Mouse (Mus musculus) T-helper 1 cell (primary cell): ENCODE results near the gene Creb5.

Experiments
- in situ Hi-C: fragments of 300-600 bp; cut with MboI, MseI; formaldehyde crosslinking; loops from one replicate; pipeline ENCODE4 v1.15.1; 2025; ENCODE audit warnings: high pct_unique_total_duplicates

Gene Creb5

DNA sequence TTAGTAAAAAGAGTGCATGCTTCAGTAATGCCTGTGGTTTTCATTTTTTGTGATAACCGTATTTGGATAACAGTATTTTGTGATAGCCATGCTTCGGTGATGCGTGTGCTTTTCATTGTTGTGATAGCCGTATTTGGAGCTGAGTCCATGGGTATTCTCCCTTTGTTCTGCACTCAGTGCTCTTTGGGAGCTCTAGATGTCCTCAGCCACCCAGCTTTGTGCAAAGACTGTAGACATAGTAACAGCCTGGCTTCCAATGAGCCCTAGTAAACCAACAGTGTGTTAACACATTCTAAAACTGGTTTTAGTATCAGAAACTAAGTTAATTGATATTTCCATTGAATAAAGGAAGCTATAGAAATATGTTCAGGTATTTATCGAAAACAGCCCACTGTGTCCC is 254.7 kb downstream of the Creb5 start:
- in situ Hi-C loops: no loop called here

DNA sequence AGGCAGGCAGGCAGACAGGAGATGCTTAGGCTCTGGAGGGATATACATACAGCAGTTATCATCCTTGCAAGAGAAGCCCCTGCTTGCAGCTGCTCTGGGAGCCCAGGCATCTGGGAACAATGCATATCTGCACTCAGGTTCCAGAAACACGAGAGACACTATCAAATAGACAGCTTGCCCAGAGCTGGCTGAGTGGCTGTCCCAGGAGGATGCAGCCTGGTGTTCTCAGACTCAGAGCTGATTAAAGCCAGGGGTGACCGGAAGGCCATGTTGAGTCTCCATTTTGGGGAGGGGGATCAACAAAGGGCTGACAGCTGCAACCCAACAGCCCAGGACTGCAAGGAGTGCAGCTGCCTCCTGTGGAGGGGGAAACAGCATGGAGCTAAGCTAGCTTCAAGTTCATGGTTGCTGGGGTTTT is 258.4 kb downstream of the Creb5 start:
- in situ Hi-C loops: no loop called here

DNA sequence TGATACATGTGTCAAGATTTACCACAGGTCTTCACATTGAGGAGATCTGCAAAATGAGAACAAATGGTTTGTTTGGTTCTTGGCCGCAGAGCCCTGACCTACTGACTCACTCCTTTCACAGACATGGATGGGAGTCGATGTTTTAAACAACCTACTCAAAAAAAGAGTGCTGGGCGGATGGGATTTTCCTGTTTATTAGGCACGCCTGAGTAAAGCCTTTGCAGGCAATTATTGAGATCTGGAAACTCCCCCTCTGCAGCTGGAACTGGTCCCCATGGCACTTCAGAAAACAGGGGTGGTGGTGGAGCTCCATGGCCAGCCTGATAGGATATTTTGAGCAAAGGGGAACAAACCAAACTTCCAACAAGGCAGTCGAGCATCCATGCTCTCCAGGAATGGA is 258.9 kb downstream of the Creb5 start:
- in situ Hi-C loops: no loop called here

DNA sequence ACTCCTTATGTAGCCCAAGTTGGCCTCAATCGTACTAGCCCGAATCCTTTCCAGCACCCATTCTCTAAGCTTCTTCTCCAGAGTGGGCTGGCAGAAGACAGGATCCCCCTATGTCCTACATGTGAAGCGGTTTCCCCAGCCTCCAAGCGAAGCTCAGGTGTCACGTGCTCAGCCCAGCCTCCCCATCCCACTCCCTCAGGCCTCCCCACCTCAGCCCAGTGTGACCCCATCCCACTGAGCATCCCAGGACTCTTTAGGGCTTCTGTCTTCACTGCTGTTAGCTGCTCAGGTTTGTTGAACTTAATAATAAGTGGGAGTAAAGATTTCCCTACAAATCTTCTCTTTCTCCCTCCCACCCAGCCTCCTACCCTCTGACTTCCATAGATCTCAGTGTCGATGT is 261.2 kb downstream of the Creb5 start:
- in situ Hi-C loops: no loop called here

DNA sequence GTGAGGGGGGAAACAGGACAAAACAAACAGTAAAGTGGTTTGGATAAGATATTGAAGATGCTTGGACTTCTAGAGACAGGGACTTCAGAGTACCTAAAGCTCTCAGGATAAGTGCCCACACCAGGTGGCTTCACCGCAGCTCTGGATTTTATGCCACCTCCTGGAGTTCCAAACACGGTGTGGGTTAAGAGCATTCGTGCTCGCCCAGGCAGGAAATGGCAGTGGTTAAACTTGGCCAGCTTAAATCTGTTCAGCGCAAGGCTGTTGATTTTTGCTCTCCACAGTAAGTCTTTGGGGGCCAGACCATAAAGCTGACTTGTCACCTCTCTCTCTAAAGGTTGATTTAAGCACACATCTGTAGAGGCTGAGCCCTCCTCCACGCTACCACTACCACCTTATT is 262.3 kb downstream of the Creb5 start:
- in situ Hi-C loops: no loop called here

DNA sequence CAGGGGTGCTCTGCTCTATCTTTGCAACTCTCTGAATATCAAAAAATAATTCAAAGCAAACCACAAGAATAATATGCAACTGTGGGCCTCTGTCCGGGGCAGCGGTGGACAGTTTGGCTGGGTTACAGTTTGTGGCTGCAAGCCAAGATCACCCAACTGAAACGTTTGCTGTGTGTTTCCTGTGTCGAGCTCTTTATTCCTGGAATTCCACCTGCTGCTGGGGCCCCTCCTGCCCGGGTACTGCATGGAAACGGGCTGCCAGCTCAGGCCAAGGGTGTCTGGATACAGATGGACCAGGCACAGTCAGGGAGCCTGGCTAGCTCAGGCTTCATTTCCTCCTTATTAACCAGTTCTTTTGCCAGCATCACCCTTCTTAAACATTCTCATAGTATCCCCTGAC is 269.0 kb downstream of the Creb5 start:
- in situ Hi-C loops: no loop called here

DNA sequence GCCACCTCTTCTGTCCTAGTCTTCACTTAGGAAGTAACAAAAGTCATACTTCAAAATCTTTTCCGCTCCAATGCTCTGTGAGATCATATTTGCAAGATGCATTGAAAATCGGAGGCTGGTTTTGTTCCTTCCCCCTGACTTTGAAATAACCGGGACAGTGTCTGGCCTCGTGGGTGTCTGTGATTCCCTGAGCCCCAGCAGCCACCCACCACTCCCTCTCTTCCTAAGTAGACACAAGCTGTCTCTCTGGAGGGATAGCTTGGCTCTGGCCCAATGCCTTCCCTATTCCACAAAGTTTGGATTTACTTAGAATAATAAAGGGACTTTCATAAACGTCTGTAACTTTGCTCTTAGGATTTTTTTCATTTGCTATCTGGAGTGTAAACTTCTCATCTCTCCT is 273.9 kb downstream of the Creb5 start:
- in situ Hi-C loops: no loop called here

DNA sequence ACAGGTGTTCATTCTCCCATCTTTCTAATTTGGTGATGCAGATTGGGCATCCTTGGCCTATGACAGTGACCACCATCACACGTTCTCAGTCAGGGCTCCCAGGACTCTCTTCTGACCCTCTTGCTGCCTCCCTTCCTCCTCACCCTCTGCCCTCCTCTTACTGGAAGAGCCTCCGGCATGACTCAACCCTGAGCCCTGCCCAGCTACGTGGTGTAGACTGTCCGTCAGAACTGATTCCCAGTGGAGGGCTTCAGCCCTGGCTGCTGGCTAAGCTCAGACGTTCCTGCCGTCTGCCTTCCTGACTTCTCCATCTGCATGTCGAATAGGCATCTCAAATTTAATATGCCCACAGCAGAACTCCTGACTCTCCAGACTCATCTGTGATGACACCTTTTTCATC is 275.5 kb downstream of the Creb5 start:
- in situ Hi-C loops: no loop called here

DNA sequence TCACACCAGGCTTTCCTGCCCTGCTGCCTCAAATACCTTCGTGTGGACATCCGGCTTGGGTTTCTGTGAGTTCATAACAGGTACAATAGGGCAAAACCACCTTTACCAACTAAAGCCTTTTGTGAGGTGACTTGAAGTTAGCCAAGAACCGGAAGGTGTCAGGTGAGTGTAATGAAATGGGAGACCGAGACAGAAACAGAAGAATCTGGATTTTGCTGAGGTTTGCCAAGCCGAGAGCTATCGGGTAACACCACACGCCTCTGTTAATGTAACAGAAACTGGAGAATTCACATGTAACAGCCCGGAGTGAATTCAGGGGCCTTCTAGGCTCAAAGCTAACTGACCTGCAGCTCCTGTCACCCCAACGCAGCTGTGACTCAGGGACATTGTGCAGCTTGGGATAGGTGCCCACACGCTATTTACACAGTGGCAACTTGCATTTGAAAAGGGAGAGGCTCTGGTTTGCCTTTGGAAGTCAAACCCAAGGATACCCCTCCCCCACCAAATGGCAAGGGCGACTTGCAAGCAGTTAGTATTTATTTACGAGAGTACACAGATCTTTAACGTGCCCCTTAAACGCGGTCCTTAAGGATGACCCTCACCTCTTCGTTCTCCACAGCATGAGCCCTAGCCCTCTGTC is 276.6 kb downstream of the Creb5 start:
- in situ Hi-C loops: no loop called here

DNA sequence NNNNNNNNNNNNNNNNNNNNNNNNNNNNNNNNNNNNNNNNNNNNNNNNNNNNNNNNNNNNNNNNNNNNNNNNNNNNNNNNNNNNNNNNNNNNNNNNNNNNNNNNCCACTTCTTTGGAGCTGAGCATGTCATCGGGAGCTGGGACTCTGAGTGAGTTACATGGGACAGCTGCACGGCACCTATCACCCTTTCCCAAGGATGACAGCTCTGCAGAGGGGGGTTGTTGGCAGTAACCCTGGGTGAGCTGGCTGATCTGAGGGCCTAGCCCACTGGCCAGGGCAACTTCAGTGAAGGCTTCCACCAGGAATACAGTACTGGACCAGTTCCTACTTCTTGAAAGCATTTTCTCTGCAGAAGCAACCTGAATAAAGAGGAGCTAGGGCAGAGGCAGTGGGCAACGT is 282.4 kb downstream of the Creb5 start:
- in situ Hi-C loops: no loop called here

DNA sequence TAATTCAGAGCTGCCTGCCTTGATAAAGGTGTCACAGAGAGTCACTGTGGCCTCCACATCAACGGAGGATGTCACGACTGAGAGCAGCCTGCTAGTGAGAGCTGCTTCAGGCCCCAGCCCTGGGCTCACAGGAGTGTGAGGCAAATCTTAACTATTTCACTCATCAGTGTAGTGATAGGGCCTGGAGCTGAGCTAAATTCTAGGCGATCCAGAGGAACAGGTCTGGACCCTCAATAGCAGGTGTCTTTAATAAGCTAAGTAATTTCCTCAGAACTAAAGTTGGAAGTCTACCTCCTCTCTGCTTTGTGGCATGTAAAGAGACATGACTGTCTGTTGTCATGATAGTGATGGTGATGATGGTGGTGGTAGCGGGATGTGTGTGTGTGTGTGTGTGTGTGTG is 283.8 kb downstream of the Creb5 start:
- in situ Hi-C loops: no loop called here

DNA sequence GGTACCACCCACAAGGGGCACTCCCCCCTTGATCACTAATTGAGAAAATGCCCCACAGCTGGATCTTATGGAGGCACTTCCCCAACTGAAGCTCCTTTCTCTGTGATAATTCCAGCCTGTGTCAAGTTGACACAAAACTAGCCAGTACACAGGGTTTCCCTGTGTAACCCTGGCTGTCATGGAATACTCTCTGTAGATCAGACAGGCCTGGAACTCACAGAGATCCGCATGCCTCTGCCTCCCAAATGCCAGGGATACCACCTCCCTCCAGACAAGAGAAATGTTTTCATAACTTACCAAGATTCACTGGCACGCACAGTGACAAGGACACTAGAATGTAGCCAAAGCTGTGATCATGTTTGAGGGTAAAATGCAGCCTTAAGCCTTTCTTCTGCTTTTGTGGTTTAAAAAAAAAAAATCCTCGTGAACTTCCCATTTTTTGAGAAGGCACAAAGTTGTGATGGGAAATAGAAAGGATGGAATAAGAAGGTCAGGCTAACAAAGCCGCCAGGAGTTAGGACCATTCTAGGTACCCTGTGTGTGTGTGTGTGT is 284.6 kb downstream of the Creb5 start:
- in situ Hi-C loops: no loop called here

DNA sequence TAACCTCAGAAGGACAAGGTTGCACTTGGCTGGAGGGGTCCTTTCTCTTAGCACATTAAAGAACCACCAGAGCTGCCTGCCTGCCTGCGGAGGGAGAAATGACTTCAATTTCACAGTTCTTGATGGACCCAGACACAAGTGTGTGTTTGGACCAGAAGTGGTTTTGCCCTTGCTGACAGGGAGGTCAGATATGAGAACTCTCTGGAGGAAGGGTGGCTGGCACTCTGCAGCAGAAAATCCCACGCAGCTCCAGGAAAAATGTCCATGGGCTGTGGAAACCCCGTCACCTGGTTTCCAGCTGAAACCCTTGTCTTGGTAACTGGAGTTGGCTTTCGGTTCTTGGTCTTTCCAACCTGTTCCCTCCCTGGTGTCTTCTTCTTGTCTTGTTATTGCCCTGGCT is 285.4 kb downstream of the Creb5 start:
- in situ Hi-C loops: no loop called here

DNA sequence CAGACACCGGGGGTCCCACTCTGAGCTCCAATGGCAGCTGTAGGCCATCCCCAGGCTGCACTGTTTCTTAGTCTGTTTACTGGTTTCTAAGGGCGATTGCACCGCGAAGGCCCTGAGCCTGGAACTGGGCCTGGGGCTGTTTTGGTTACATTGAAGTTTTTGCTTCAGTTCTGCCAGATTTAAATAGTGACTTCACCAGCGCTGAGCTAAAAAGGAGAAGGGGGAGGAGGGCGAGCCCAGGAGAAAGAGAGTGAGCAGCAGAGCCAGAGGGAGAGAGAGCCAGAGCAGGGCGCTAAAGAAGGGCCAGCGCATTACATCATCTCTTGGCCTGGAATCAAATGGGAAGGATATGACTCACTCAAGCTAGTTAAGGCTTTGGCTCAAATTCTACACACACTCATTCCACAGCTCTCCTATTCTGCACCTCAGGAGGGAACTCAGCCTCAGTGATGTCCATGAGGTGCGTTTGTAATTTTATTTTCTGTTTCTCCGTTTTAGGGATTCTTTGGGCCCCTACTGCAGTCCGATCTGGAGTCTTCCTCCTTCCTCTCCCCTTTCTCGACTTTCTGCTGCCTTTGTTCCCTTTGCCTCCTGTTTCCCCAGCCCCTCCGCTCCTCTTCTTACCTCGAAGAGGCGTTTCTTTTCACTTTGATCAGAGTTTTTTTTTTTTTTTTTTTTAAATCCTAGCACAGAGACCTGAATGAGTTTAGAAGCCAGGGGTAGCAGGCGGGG is 286.1 kb downstream of the Creb5 start:
- in situ Hi-C loops: no loop called here

DNA sequence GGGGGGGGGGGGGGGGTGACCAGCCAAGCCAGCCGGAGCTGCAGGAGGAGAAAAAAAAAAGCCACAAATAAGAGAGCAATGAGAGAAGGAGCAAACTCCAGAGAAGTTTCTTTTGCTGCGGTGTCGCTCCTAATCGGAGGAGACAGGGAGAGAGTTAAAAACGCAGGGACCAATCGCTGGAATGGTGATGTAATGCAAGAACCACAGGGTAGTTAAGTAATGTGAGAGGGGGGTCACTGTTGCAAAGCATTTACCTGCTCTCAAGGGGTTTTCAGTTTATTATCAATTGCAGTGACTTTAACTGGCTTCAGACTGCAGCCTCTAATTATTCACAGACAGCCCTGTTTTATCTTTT is 286.6 kb downstream of the Creb5 start:
- in situ Hi-C loops: no loop called here

DNA sequence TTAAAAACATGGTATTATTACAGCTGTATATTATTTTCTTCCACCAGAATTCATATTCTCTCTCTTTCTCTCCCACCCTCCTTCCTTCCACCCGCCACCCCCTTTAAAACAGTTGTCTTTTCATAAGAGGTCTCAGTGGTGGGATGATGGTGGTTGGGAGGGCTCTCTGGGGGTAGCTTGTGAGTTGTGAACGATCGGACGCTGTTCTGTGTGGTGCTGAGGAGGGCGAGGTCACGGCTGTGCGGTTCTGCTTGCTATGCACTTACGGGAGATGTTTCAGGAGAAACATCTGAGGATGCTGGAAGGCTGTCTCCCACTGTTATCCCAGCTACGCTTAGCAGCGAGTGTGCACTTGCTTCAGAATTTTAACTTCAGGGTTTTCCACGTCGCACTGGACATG is 287.0 kb downstream of the Creb5 start:
- in situ Hi-C loops: no loop called here

DNA sequence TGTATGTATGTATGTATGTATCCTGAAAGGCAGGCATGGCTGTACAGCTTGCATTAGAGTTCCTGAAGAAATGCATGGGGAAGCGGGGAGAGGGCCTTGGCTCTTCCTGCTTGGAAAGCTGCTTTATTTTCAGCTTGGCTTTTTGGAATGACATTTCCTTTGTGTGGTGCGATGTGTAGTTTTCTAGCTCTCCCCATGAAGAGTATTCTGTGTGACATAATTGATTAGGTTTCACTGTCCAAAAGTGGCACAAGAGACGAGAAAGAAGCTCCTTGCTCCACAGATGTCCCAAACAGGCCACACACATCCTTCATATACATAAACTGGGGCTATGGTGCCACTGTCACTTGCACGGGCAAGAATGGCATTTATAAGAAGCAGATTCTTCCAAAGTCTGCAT is 288.1 kb downstream of the Creb5 start:
- in situ Hi-C loops: no loop called here

DNA sequence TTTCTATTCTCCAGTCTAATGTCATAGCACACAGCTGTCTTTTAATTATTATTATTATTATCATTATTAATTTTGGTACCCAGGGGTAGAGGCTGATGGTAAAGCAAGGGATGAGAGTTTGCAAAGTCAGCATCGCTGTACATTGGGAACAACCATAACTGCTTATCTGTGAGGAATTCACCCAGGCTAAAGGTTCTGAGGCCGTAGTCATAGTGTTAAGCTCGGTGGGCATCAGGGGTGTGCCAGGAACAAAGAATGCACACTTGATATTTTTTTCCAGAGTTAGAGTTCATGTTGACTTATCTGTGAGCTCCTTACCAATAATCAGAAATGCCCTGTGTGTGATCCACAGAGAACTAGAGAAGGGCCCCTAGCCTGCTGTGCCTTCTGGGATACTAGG is 288.8 kb downstream of the Creb5 start:
- in situ Hi-C loops: no loop called here

DNA sequence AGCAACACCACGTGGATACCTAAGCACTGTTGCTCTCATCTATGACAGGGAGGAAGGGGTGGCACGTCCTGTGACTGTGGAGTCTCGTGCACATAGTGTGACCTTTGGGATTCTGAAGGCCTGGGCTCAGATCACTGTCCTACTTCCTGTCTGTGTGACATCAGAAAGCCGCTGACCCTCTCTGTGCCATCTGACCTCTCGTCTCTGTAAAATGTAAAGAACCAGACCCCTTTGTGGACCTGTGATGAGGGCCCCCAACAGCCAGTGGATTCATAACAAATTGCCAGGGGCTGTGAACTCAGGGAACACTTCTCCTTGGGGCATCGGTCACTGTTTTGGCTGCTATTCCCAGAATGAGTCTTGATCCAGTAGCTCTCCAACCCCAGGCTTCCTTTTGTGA is 289.8 kb downstream of the Creb5 start:
- in situ Hi-C loops: no loop called here

DNA sequence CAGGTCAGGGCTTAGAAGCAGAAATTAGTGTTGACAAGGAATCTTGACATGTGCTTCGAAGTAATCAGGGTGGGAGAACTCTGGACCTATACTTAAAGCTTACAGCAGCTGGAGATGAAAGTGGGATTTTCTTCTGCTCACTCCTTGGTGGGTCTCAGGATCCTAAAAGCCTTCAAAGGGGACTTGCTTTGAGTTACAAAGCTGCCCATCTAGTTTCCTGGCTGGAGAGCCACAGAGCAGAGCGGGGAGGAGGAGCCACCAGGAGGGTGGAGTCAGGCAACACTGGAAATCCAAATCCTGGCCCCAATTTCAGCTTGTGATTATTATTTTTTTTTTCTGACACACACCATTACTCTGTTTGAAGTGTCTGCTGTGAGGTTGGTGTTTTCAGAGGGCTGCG is 290.7 kb downstream of the Creb5 start:
- in situ Hi-C loops: no loop called here

DNA sequence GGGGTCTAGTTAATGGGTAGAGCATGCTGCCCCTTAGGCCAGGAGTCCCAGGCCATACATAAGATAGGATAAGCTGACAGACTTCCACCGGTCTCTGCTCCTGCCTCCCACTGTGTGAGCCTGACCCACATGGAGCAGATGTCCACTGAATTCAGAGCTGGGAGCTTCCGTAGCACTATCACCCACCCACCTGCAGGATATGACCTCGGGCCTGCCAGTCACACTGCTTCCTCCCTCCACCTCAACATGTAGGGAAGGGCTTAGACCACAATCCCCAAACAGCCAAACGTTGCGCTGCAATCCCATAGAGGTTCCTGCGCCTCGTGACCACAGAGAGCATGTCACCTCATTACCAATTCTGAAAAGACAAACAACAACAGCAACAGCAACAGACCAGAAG is 293.3 kb downstream of the Creb5 start:
- in situ Hi-C loops: no loop called here

DNA sequence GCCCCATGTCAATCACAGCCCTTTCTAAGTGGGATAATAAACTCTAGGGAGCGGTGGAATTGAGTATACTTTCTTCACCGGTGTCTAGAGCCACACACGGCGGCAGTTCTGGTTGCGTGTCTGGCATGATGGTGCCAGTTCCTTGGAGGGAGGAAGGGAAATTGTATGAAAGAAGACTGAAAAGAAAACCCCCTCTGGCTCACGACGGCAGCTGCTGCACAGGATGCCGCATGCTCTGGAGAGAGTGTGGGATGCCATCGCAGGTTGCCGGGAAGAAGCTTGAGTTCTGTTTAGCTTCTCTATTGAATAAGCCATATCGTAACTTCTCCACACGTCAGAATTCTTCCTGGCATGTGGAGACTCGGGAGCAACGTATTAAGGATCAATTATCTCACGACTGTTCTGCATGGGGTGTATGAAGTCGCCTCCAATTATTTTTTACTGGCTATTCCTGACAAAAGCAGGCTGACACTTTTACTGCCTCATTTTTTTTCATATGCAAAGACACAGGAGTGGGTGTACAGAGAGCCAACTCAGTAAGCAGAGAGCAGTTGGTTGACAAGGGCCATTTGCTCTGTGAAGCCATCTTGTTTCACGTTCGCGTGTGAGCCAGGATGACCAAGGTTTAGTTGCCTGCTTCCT is 296.3 kb downstream of the Creb5 start:
- in situ Hi-C loops: no loop called here
